Mouse (Mus musculus) embryonic fibroblast, embryonic 13.5 days (primary cell): ENCODE results near the gene Teddm1b.

Experiments used
- CTCF ChIP-seq: IDR thresholded peaks from 2 replicates; pipeline ENCODE4 v1.5.1; 2011; ENCODE audit warnings: mild to moderate bottlenecking, control low read depth, low read length, moderate library complexity, borderline replicate concordance; ENCODE audit not compliant: insufficient read depth
- POLR2A ChIP-seq: IDR thresholded peaks from 2 replicates; pipeline ENCODE4 v1.6.1; 2011; ENCODE audit warnings: low read depth, mild to moderate bottlenecking, control low read depth, low read length, moderate library complexity

GRCm38 (mm10) chr1:153918521-153919206 is 44.5 kb downstream of the Teddm1b start:
- TF ChIP-seq CTCF: no peak
- no peak for TF ChIP-seq POLR2A
